Mouse (Mus musculus) small intestine, adult 2 months (tissue): ENCODE data around the gene Gpr4. TPM values are rescaled to one million over a fixed set of nuclear protein-coding genes. Genes with fewer than 3 reads are reported as not detected.

Experiments used
- H3K27ac ChIP-seq: fragments of 200-500 bp; 2 replicates; pipeline ENCODE4 v1.5.1; 2012; ENCODE audit warnings: low read depth, low read length, control low read depth, inconsistent platforms; ENCODE audit not compliant: insufficient read depth
- H3K27me3 ChIP-seq: fragments of 200-500 bp; 2 replicates; pipeline ENCODE4 v1.6.1; 2012; ENCODE audit warnings: mild to moderate bottlenecking, moderate library complexity, low read length, inconsistent platforms; ENCODE audit not compliant: control insufficient read depth, insufficient read depth
- H3K36me3 ChIP-seq: fragments of 200-500 bp; 2 replicates; pipeline ENCODE4 v1.6.1; 2012; ENCODE audit warnings: mild to moderate bottlenecking, low read length, control low read depth, inconsistent platforms; ENCODE audit not compliant: control insufficient read depth, insufficient read depth
- H3K4me1 ChIP-seq: fragments of 200-500 bp; 2 replicates; pipeline ENCODE4 v1.6.1; 2012; ENCODE audit warnings: low read length, inconsistent platforms, mixed read lengths; ENCODE audit not compliant: control insufficient read depth, insufficient read depth, insufficient read length
- H3K4me3 ChIP-seq: fragments of 200-500 bp; 2 replicates; pipeline ENCODE4 v1.5.1; 2012; ENCODE audit warnings: low read depth, mild to moderate bottlenecking, control low read depth, inconsistent platforms, low read length, moderate library complexity
- CTCF ChIP-seq: fragments of 200-500 bp; IDR thresholded peaks from 2 replicates; pipeline ENCODE4 v1.5.1; 2012; ENCODE audit warnings: low read depth, mild to moderate bottlenecking, control low read depth, inconsistent platforms, low read length, moderate library complexity, mixed read lengths; ENCODE audit not compliant: insufficient replicate concordance, insufficient read length; ENCODE audit errors: extremely low read depth
- POLR2A ChIP-seq: fragments of 200-500 bp; IDR thresholded peaks from 2 replicates; pipeline ENCODE4 v1.6.1; 2012; ENCODE audit warnings: low read depth, mild to moderate bottlenecking, control low read depth, inconsistent platforms, low read length, moderate library complexity
- WGBS: fragments of 180-500 bp; shearing (Covaris S2); methylation state at CpG from one replicate; pipeline ENCODE4 v1.1.7; 2018; 5-methylcytosine and 5-hydroxymethylcytosine counted together
- polyA plus RNA-seq: library from polyadenylated mRNA; depleted of rRNA; stranded (reverse); fragments of >200 nt; gene quantifications from 2 replicates; pipeline ENCODE4 v1.2.3, GENCODE M21; 2012

Gene Gpr4
- polyA plus RNA-seq, 1 experiment: 4.4 TPM

GRCm38 (mm10) chr7:19194676-19195075 lies 17.7 kb upstream of the Gpr4 start:
- WGBS: 95% methylated on average over 4 of the region's 4 CpGs
- H3K4me1 ChIP-seq: no peaks in the 10 kb centered on the region
- no peaks in the 10 kb centered on the region for H3K27me3 ChIP-seq
- H3K4me3 ChIP-seq: no peak overlapping the region
- peak; percentile 30; the same call in 1 of the 2 replicates for TF ChIP-seq CTCF
- no peak for TF ChIP-seq POLR2A
- H3K27ac ChIP-seq: no peak overlapping the region
- H3K36me3 ChIP-seq: peaks cover 5% of the 10 kb centered on the region; the same call in 1 of the 2 replicates

- 60% methylated on average over 6 of the region's 6 CpGs for WGBS
- H3K4me3 ChIP-seq: no peak overlapping the region
- TF ChIP-seq POLR2A: no peak
- peak; percentile 64; the same call in 1 of the 2 replicates for TF ChIP-seq CTCF
- peaks cover under 1% of the 10 kb centered on the region for H3K4me1 ChIP-seq
- H3K36me3 ChIP-seq: peaks cover 5% of the 10 kb centered on the region; the same call in 1 of the 2 replicates
- H3K27ac ChIP-seq: no peak overlapping the region
- no peaks in the 10 kb centered on the region for H3K27me3 ChIP-seq
Measured at GRCm38 (mm10) chr7:19196676-19197075, 15.7 kb upstream of the Gpr4 start.

- TF ChIP-seq POLR2A: no peak
- TF ChIP-seq CTCF: peak; percentile 71; the same call in 1 of the 2 replicates
- no peak overlapping the region for H3K4me3 ChIP-seq
- H3K4me1 ChIP-seq: peaks cover 7% of the 10 kb centered on the region
- H3K36me3 ChIP-seq: peaks cover 5% of the 10 kb centered on the region; the same call in 1 of the 2 replicates
- no peak overlapping the region for H3K27ac ChIP-seq
- no peaks in the 10 kb centered on the region for H3K27me3 ChIP-seq
- 51% methylated on average over 2 of the region's 2 CpGs for WGBS
Measured at GRCm38 (mm10) chr7:19197985-19198384, 14.4 kb upstream of the Gpr4 start.

- 83% methylated on average over 15 of the region's 15 CpGs for WGBS
- TF ChIP-seq POLR2A (no peak), CTCF (no peak)
- peak overlapping the region; percentile 15; the same call in 1 of the 2 replicates for H3K4me3 ChIP-seq
- H3K27ac ChIP-seq: no peak overlapping the region
- no peaks in the 10 kb centered on the region for H3K27me3 ChIP-seq
- H3K4me1 ChIP-seq: peaks cover 10% of the 10 kb centered on the region
- no peaks in the 10 kb centered on the region; the same call in 1 of the 2 replicates for H3K36me3 ChIP-seq
Measured at GRCm38 (mm10) chr7:19201660-19202059, 10.7 kb upstream of the Gpr4 start.

GRCm38 (mm10) chr7:19202065-19202850 lies 10.1 kb upstream of the Gpr4 start:
- TF ChIP-seq POLR2A (no peak), CTCF (no peak)
- Histone ChIP-seq H3K27me3 (no peaks in the 10 kb centered on the region), H3K4me3 (peak overlapping the region; percentile 15), H3K36me3 (no peaks in the 10 kb centered on the region; the same call in 1 of the 2 replicates), H3K27ac (peak overlapping the region; percentile 60), H3K4me1 (peaks cover 10% of the 10 kb centered on the region)
- WGBS: 39% methylated on average over 15 of the region's 15 CpGs

GRCm38 (mm10) chr7:19208201-19208910 lies 4.0 kb upstream of the Gpr4 start:
- H3K4me1 ChIP-seq: peaks cover 14% of the 10 kb centered on the region

GRCm38 (mm10) chr7:19208944-19209472 lies 3.3 kb upstream of the Gpr4 start:
- no peaks in the 10 kb centered on the region; the same call in 1 of the 2 replicates for H3K36me3 ChIP-seq
- no peak overlapping the region for H3K27ac ChIP-seq
- H3K27me3 ChIP-seq: peaks cover 10% of the 10 kb centered on the region
- TF ChIP-seq POLR2A (no peak), CTCF (peak; percentile 56; the same call in 1 of the 2 replicates)
- peaks cover 13% of the 10 kb centered on the region for H3K4me1 ChIP-seq
- no peak overlapping the region for H3K4me3 ChIP-seq
- WGBS: 49% methylated on average over 7 of the region's 7 CpGs

More at GRCm38 (mm10) chr7:19208201-19208910, 4.0 kb upstream of the Gpr4 start:
- Histone ChIP-seq H3K27me3 (peaks cover 10% of the 10 kb centered on the region), H3K27ac (no peak overlapping the region), H3K36me3 (no peaks in the 10 kb centered on the region; the same call in 1 of the 2 replicates), H3K4me3 (no peak overlapping the region)
- 77% methylated on average over 13 of the region's 13 CpGs for WGBS
- TF ChIP-seq POLR2A (no peak), CTCF (no peak)
